Comparison of ENCODE assay signal across 12 mouse cellular contexts in genomic region chr1:51622181-51622862, GRCm38 (mm10).
"Had no signal": no experiment of that assay in that cellular context is flagged by ENCODE, and none has a peak within 500 bp of the region (broad histone marks: within the 10 kb centered on the region; RNA-seq: fewer than 3 reads in every experiment).

No protein-coding gene starts in this region.

- H3K9ac ChIP-seq: liver, embryonic 15.5 days; stomach, embryonic 15.5 days had no signal

- H3K27me3 ChIP-seq: liver, embryonic 15.5 days; stomach, embryonic 15.5 days had no signal

- ATAC-seq: lung, postnatal 0 days had no signal

- H3K4me3 ChIP-seq: limb, embryonic 10.5 days; liver, embryonic 15.5 days; stomach, embryonic 15.5 days had no signal

- H3K9me3 ChIP-seq: limb, embryonic 10.5 days; liver, embryonic 15.5 days; stomach, embryonic 15.5 days had no signal

- H3K36me3 ChIP-seq: limb, embryonic 10.5 days; liver, embryonic 15.5 days; stomach, embryonic 15.5 days had no signal

- H3K4me1 ChIP-seq: liver, embryonic 15.5 days had no signal

- H3K27ac ChIP-seq: kidney, postnatal 0 days; limb, embryonic 10.5 days; liver, embryonic 15.5 days; stomach, embryonic 15.5 days had no signal

- H3K4me2 ChIP-seq: liver, embryonic 11.5 days; liver, embryonic 15.5 days; stomach, embryonic 15.5 days had no signal

- DNase-seq: kidney, adult 9 months; lung, adult 2 months; lung, postnatal 36 days; right cerebral cortex, postnatal 14 days; thymus, adult 2 months; thymus, postnatal 36 days had no signal
